Mouse (Mus musculus) cortical plate, adult 2 months (tissue): Measurements from ENCODE around the gene Ccl9.

ENCODE experiments used
- CTCF ChIP-seq: fragments of 200-500 bp; IDR thresholded peaks from 2 replicates; pipeline ENCODE4 v1.5.1; 2011; ENCODE audit warnings: mild to moderate bottlenecking, control low read depth, low read length; ENCODE audit not compliant: insufficient read depth; ENCODE audit errors: extremely low read depth
- POLR2A ChIP-seq: fragments of 200-500 bp; IDR thresholded peaks from 2 replicates; pipeline ENCODE4 v1.6.1; 2011; ENCODE audit warnings: mild to moderate bottlenecking, low read length, control low read depth; ENCODE audit not compliant: insufficient read depth; ENCODE audit errors: extremely low read depth

DNA sequence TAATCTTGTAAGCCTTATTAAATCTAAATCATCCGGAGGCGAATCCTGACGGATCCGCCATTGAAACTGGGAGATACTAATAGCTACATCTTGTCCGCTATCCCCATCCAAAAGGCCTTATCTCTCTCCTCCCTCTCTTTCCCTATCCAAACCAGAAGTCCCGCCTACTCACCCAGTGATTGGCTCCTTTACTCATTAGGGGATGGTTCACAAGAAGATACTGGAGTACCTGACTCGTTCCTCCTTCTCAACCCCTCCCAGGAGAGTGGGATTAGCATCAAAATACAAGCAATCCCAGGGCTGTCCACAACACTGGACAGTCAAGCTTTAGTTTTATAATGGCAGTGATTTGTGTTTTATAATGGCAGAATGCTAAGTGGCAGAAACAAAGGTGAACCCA lies 11.1 kb downstream of the Ccl9 start:
- no peak for TF ChIP-seq CTCF
- no peak for TF ChIP-seq POLR2A
